Mouse (Mus musculus): ENCODE measurements around the gene Hist3h2a. TPM values are rescaled to one million over a fixed set of nuclear protein-coding genes. Genes with fewer than 3 reads are reported as not detected.

The Hist3h2a gene
- 93.3 and 107 TPM in 2 replicates for total RNA-seq (2014; fragmentation: Nextera tagmentation)
- 108 and 128 TPM in 2 replicates for total RNA-seq (2017)
- polyA plus RNA-seq (2012): 6.2 and 13.5 TPM in 2 replicates

DNA sequence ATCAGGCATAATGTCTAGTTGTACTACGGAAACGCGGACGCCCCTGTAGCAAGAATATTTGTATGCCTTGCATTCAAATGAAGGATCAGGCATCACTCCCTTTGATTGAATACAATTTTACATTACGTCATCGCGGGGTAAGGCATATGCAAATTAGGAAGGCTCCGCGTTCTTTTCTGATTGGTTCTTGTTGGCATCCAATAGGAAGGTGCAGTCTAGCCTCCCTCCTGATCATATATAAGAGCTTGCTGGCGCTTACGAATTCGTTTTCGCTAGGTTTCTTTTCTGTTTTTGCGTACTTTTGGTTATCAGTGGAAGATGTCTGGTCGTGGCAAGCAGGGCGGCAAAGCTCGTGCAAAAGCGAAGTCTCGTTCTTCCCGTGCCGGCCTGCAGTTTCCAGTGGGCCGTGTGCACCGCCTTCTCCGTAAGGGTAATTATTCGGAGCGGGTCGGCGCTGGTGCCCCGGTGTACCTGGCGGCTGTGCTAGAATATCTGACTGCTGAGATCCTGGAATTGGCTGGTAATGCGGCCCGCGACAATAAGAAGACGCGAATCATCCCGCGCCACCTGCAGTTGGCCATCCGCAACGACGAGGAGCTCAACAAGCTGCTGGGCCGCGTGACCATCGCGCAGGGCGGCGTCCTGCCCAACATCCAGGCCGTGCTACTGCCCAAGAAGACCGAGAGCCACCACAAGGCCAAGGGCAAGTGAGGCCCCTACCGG is at the start of gene Hist3h2a, which contains the start of gene Trim17:
TSS of gene Hist3h2a (plus strand) at position 266 of the 723 bp plus-strand sequence.
TSS of gene Trim17 (plus strand) at position 266 of the 723 bp plus-strand sequence.
- DNase-seq (ENCODE audit: low spot score) (peak; percentile 94), ATAC-seq (ENCODE audit: extremely low read depth, insufficient number of reproducible peaks, low FRiP score, poor library complexity, severe bottlenecking) (peak; percentile 91)
- Histone ChIP-seq H3K9me3 (replicated peaks) (no peaks in the 10 kb centered on the region), H3K27me3 (ENCODE audit: insufficient read depth, low read length) (peaks cover 14% of the 10 kb centered on the region), H3K4me1 (ENCODE audit: insufficient read depth, low read depth, low read length) (peaks cover 36% of the 10 kb centered on the region), H3K4me3 (ENCODE audit: low read depth, low read length) (peak within 1 kb of the TSS; percentile 72), H3K36me3 (replicated peaks) (peaks cover 19% of the 10 kb centered on the region)
- no peak for TF ChIP-seq GATA2 (IDR thresholded peaks at IDR 0.05; ENCODE audit: borderline replicate concordance, low read depth, low read length)
- TF ChIP-seq TAL1 (conservative IDR thresholded peaks at IDR 0.05; ENCODE audit: low read depth, low read length): no peak
- peak; percentile 95 for TF ChIP-seq POLR2AphosphoS5 (IDR thresholded peaks at IDR 0.05; ENCODE audit: insufficient replicate concordance, low read depth, low read length)

DNA sequence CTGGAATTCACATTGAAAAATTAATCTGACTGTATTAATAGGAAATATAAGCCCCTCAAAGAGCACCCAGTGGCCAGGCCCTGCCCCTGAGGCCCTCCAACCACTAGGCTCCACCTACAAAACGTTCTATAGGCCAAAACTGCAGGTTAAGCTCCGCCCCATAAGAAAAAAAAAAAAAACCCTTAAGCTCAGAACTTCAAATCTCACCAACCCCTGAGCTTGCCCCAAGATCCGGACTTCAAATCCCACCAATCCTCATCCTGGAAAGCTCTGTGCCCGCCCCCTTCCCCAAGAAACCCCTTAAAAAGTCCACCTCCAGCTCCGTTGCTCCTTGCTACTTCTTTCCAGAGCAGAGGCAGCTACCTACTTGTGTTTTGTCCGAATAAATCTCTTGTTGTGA is 49.6 kb upstream of the Hist3h2a start:
- DNase-seq (ENCODE audit: low spot score): peak; percentile 37
- ATAC-seq (ENCODE audit: extremely low read depth, insufficient number of reproducible peaks, low FRiP score, poor library complexity, severe bottlenecking): no peak
- H3K4me1 ChIP-seq (ENCODE audit: insufficient read depth, low read depth, low read length): peaks cover 19% of the 10 kb centered on the region

DNA sequence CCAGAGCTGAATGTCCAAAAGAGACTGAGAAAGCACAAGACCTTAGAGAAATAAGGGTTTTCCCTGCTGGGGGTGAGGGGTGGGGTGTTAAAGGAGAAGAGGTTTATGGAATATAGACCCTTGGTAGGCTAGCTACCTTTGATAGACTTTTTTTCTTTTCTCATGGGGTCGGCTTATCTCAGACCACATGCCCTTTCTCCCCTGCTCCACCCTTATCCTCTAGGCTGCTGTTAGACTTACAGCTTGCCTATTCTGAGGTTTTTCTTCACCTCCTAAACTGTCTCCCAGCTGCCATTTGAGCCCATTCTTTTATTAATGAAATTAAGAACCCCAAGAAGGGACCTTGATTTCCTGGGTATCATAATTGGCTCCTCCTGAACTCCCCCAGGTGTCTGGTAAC is 40.7 kb upstream of the Hist3h2a start:
- Histone ChIP-seq H3K4me3 (ENCODE audit: low read depth, low read length) (no peak overlapping the region; the same call in 1 of the 2 replicates), H3K4me1 (ENCODE audit: insufficient read depth, low read depth, low read length) (peaks cover 23% of the 10 kb centered on the region), H3K36me3 (replicated peaks) (no peaks in the 10 kb centered on the region), H3K9me3 (replicated peaks) (no peaks in the 10 kb centered on the region), H3K27me3 (ENCODE audit: insufficient read depth, low read length) (peaks cover 17% of the 10 kb centered on the region)
- no peak for DNase-seq (ENCODE audit: low spot score)
- ATAC-seq (ENCODE audit: extremely low read depth, insufficient number of reproducible peaks, low FRiP score, poor library complexity, severe bottlenecking): no peak
- TF ChIP-seq TAL1 (conservative IDR thresholded peaks at IDR 0.05; ENCODE audit: low read depth, low read length) (no peak), GATA2 (IDR thresholded peaks at IDR 0.05; ENCODE audit: borderline replicate concordance, low read depth, low read length) (no peak), GATA1 (IDR thresholded peaks at IDR 0.05; ENCODE audit: borderline replicate concordance, low read length) (no peak), CTCF (IDR thresholded peaks at IDR 0.05; ENCODE audit: low read depth, low read length) (no peak), POLR2AphosphoS5 (IDR thresholded peaks at IDR 0.05; ENCODE audit: insufficient replicate concordance, low read depth, low read length) (no peak)

More for the DNA sequence above, 49.6 kb upstream of the Hist3h2a start:
- Histone ChIP-seq H3K4me3 (ENCODE audit: low read depth, low read length) (no peak overlapping the region; the same call in 1 of the 2 replicates), H3K27me3 (ENCODE audit: insufficient read depth, low read length) (no peaks in the 10 kb centered on the region), H3K9me3 (replicated peaks) (no peaks in the 10 kb centered on the region), H3K36me3 (replicated peaks) (peaks cover 29% of the 10 kb centered on the region)
- no peak for TF ChIP-seq GATA1 (IDR thresholded peaks at IDR 0.05; ENCODE audit: borderline replicate concordance, low read length)
- no peak for TF ChIP-seq GATA2 (IDR thresholded peaks at IDR 0.05; ENCODE audit: borderline replicate concordance, low read depth, low read length)
- no peak for TF ChIP-seq POLR2AphosphoS5 (IDR thresholded peaks at IDR 0.05; ENCODE audit: insufficient replicate concordance, low read depth, low read length)
- TF ChIP-seq TAL1 (conservative IDR thresholded peaks at IDR 0.05; ENCODE audit: low read depth, low read length): no peak
- no peak for TF ChIP-seq CTCF (IDR thresholded peaks at IDR 0.05; ENCODE audit: low read depth, low read length)

DNA sequence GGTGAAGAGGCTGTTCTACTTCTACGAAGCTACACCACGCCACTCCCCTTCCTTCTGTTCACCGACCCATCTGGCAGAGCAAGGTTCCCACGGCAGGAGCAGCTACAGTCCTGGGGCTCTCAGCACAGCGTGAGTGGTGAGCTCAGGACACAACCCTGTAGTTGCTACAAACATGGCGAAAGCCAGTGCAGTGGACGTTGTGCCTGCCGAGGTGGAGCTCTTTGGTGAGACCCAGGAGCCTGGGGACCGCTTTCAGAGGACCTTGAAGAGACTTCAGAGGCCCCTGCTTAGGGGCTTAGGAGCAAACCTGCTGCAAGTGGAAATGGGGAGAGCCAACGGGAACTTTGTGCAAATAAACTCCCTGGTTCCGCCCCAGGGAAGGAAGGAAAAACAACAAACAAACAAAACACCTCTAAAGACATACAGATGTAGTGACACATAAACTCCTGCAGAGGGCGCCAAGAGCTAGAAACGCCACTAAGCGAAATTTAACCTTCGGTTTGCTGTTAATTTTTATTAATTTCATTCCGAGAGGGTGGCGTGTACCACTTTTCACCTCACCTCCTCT is 39.9 kb upstream of the Hist3h2a start:
- Histone ChIP-seq H3K4me1 (ENCODE audit: insufficient read depth, low read depth, low read length) (peaks cover 24% of the 10 kb centered on the region), H3K9me3 (replicated peaks) (no peaks in the 10 kb centered on the region), H3K27me3 (ENCODE audit: insufficient read depth, low read length) (peaks cover 24% of the 10 kb centered on the region), H3K36me3 (replicated peaks) (no peaks in the 10 kb centered on the region), H3K4me3 (ENCODE audit: low read depth, low read length) (peak overlapping the region; percentile 61; the same call in 1 of the 2 replicates)
- DNase-seq (ENCODE audit: low spot score): no peak
- no peak for ATAC-seq (ENCODE audit: extremely low read depth, insufficient number of reproducible peaks, low FRiP score, poor library complexity, severe bottlenecking)
- TF ChIP-seq CTCF (IDR thresholded peaks at IDR 0.05; ENCODE audit: low read depth, low read length) (peak; percentile 50; the same call in 1 of the 2 replicates), TAL1 (conservative IDR thresholded peaks at IDR 0.05; ENCODE audit: low read depth, low read length) (no peak)

DNA sequence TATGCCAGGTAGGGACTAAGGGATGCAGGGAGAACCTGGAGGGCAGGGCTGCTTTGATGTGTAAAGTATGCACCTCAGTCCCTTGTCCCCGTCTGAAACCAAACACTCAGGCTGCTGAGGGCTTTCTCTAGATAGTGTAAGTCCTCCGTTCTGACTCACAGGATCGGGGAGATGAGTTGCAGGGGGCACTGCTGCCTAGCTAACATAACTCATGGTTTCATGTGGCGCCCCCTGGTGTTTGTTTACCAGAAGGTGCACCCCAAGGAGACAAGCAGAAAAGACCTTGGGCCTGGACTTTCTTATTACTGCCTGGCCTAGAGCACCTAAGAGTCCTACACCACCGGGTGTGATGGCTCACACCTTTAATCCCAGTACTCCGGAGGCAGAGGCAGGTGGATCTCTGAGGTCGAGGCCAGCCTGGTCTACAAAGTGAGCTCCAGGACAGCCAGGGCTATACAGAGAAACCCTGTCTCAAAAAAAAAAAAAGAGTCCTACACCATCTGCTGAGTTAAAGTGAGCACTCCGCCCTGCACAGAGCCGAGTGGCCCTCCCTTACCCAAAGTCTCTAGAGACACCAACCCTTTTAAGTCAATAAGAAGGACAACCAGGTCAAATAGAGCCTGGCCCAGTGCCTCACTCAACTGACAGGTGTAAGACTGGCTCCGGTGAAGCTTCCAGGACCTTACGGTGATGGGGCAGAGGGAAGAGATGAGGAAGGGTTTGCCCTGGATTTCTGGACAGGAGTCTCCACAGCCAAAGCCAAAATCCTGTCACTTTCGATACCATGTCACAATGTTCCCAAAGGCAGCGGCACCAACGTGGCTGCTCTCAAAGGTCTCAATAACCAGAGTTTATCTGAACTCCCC is 37.4 kb upstream of the Hist3h2a start:
- H3K4me3 ChIP-seq (ENCODE audit: low read depth, low read length): no peak overlapping the region
- ATAC-seq (ENCODE audit: extremely low read depth, insufficient number of reproducible peaks, low FRiP score, poor library complexity, severe bottlenecking): no peak
- DNase-seq (ENCODE audit: low spot score): peak; percentile 20
- H3K27me3 ChIP-seq (ENCODE audit: insufficient read depth, low read length): peaks cover 42% of the 10 kb centered on the region
- no peaks in the 10 kb centered on the region for H3K9me3 ChIP-seq (replicated peaks)
- no peaks in the 10 kb centered on the region for H3K36me3 ChIP-seq (replicated peaks)
- TF ChIP-seq GATA1 (IDR thresholded peaks at IDR 0.05; ENCODE audit: borderline replicate concordance, low read length) (no peak), TAL1 (conservative IDR thresholded peaks at IDR 0.05; ENCODE audit: low read depth, low read length) (no peak), CTCF (IDR thresholded peaks at IDR 0.05; ENCODE audit: low read depth, low read length) (no peak), POLR2AphosphoS5 (IDR thresholded peaks at IDR 0.05; ENCODE audit: insufficient replicate concordance, low read depth, low read length) (no peak), GATA2 (IDR thresholded peaks at IDR 0.05; ENCODE audit: borderline replicate concordance, low read depth, low read length) (no peak)
- H3K4me1 ChIP-seq (ENCODE audit: insufficient read depth, low read depth, low read length): peaks cover 25% of the 10 kb centered on the region
